Comparison of ENCODE assay signal across 32 mouse cellular contexts in the genomic region with DNA sequence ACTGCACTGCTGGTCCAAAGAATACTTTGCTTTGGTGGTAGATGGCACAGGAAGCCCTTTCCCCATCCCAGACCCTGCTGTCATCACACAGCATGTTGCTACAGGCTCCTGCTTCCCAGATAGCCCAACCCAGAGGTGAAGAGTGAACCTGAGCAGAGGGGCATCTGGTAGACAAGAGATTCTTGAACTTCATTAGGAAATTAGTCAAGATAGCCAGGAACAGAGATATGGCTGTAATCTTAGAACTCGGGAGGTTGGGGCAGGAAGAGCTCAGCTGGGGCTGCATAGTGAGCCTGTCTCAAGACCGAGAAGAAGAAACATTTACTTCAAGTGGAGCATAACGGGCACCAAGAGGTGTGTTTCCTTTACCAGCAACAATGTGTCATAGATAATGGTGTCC. TPM values are rescaled to one million over a fixed set of nuclear protein-coding genes. Genes with fewer than 3 reads are reported as not detected.
DNase-seq lines count a peak whose midpoint lies in the region; ATAC-seq and TF ChIP-seq lines count a peak whose summit lies in the region.
"Had no signal": no experiment of that assay in that cellular context is flagged by ENCODE, and none has a peak within 500 bp of the region (broad histone marks: within the 10 kb centered on the region; RNA-seq: fewer than 3 reads in every experiment).

No protein-coding gene starts in this region.

- no peak overlapping the region for H3K4me3 ChIP-seq in heart, embryonic 15.5 days
- no peak overlapping the region for H3K4me3 ChIP-seq in bone marrow, adult 2 months (replicated peaks; ENCODE audit: control insufficient read depth, low read depth, low read length)
- H3K4me3 ChIP-seq in forebrain, embryonic 15.5 days, result no peak overlapping the region
- H3K4me3 ChIP-seq: embryonic facial prominence, embryonic 13.5 days; erythroblast, embryonic 14.5 days; forebrain, embryonic 13.5 days; limb, embryonic 15.5 days; midbrain, embryonic 15.5 days; neural tube, embryonic 13.5 days; stomach, embryonic 15.5 days had no signal

- H3K36me3 ChIP-seq in heart, embryonic 15.5 days, result no peaks in the 10 kb centered on the region
- H3K36me3 ChIP-seq in forebrain, embryonic 15.5 days, result no peaks in the 10 kb centered on the region
- H3K36me3 ChIP-seq: embryonic facial prominence, embryonic 13.5 days; G1E; limb, embryonic 15.5 days; midbrain, embryonic 15.5 days; neural tube, embryonic 13.5 days; stomach, embryonic 15.5 days had no signal

- no peaks in the 10 kb centered on the region for H3K27me3 ChIP-seq in heart, embryonic 15.5 days
- H3K27me3 ChIP-seq in forebrain, embryonic 15.5 days, result no peaks in the 10 kb centered on the region
- H3K27me3 ChIP-seq: CH12.LX; embryonic facial prominence, embryonic 13.5 days; forebrain, embryonic 13.5 days; limb, embryonic 15.5 days; midbrain, embryonic 15.5 days; neural tube, embryonic 13.5 days; stomach, embryonic 15.5 days had no signal

- no peak for TF ChIP-seq POLR2A in bone marrow, adult 2 months (IDR thresholded peaks at IDR 0.05; ENCODE audit: borderline replicate concordance, control insufficient read depth, low read depth, low read length)

- WGBS in heart, embryonic 15.5 days, result 29% methylated on average over 3 of the region's 3 CpGs
- WGBS in bone marrow, adult 2 months, result 2% methylated on average over 3 of the region's 3 CpGs
- 83% methylated on average over 3 of the region's 3 CpGs for WGBS in forebrain, embryonic 15.5 days

- H3K4me2 ChIP-seq in heart, embryonic 15.5 days, result no peak overlapping the region
- H3K4me2 ChIP-seq in forebrain, embryonic 15.5 days (replicated peaks), result no peak overlapping the region
- H3K4me2 ChIP-seq: embryonic facial prominence, embryonic 13.5 days; forebrain, embryonic 13.5 days; hindbrain, embryonic 14.5 days; limb, embryonic 15.5 days; midbrain, embryonic 15.5 days; neural tube, embryonic 13.5 days; stomach, embryonic 15.5 days had no signal

- no peaks in the 10 kb centered on the region for H3K9me3 ChIP-seq in heart, embryonic 15.5 days (replicated peaks)
- H3K9me3 ChIP-seq in forebrain, embryonic 15.5 days, result no peaks in the 10 kb centered on the region
- H3K9me3 ChIP-seq: embryonic facial prominence, embryonic 13.5 days; forebrain, embryonic 13.5 days; G1E; limb, embryonic 15.5 days; midbrain, embryonic 15.5 days; neural tube, embryonic 13.5 days; stomach, embryonic 15.5 days had no signal

- no peak overlapping the region for H3K9ac ChIP-seq in heart, embryonic 15.5 days
- no peak overlapping the region for H3K9ac ChIP-seq in forebrain, embryonic 15.5 days (replicated peaks)
- H3K9ac ChIP-seq: embryonic facial prominence, embryonic 13.5 days; forebrain, embryonic 13.5 days; hindbrain, embryonic 14.5 days; limb, embryonic 15.5 days; midbrain, embryonic 15.5 days; neural tube, embryonic 13.5 days; stomach, embryonic 15.5 days had no signal

- intact Hi-C loops in heart, postnatal 36 days (cut with DNase I), result no loop called here

- H3K27ac ChIP-seq in heart, embryonic 15.5 days, result peak overlapping the region; percentile 27; the same call in 1 of the 2 replicates
- H3K27ac ChIP-seq in bone marrow, adult 2 months (ENCODE audit: control insufficient read depth, insufficient read depth, low read depth, low read length, poor library complexity), result peak overlapping the region; percentile 64
- no peak overlapping the region for H3K27ac ChIP-seq in forebrain, embryonic 15.5 days (replicated peaks)
- H3K27ac ChIP-seq: embryonic facial prominence, embryonic 13.5 days; forebrain, embryonic 13.5 days; hindbrain, embryonic 14.5 days; kidney, postnatal 0 days; limb, embryonic 15.5 days; midbrain, embryonic 15.5 days; neural tube, embryonic 13.5 days; stomach, embryonic 15.5 days had no signal

- H3K4me1 ChIP-seq in heart, embryonic 15.5 days (replicated peaks), result peaks cover 29% of the 10 kb centered on the region
- peaks cover 16% of the 10 kb centered on the region for H3K4me1 ChIP-seq in bone marrow, adult 2 months (ENCODE audit: control insufficient read depth, insufficient read depth, low read length)
- H3K4me1 ChIP-seq in forebrain, embryonic 15.5 days, result peaks cover 7% of the 10 kb centered on the region; the same call in 1 of the 2 replicates
- H3K4me1 ChIP-seq: embryonic facial prominence, embryonic 13.5 days; limb, embryonic 15.5 days; midbrain, embryonic 15.5 days had no signal

- peak; percentile 33 for ATAC-seq in heart, embryonic 15.5 days (replicated peaks; ENCODE audit: insufficient number of reproducible peaks, insufficient read depth, low FRiP score, low read depth)
- peak; percentile 8; the same call in 1 of the 2 replicates for ATAC-seq in megakaryocyte, adult 5-6 weeks (ENCODE audit: poor library complexity, severe bottlenecking)
- ATAC-seq in forebrain, embryonic 15.5 days (replicated peaks), result no peak
- ATAC-seq: activated CD4-positive, CD25-positive, alpha-beta regulatory T cell, adult 4 months; forebrain, embryonic 13.5 days; lung, postnatal 0 days; midbrain, embryonic 15.5 days had no signal

- no peak for DNase-seq in heart, postnatal 36 days
- peak; percentile 45 for DNase-seq in induced T-regulatory cell, adult 2 months (ENCODE audit: low read depth)
- DNase-seq in cerebellum, adult 11-12 months, result no peak
- no peak for DNase-seq in MN1 (ENCODE audit: low spot score)
- DNase-seq: adrenal gland, adult 8-10 months; cerebellum, adult 2 months; cerebellum, postnatal 25 days; heart, postnatal 14 days; kidney, adult 2 months; layer of hippocampus, adult 9-11 months; left cerebral cortex, postnatal 4 days; retina, postnatal 1 day; right cerebral cortex, postnatal 25 days; thymus, adult 18-20 months; thymus, postnatal 4 days had no signal

- no peak for TF ChIP-seq CTCF in bone marrow, adult 2 months (IDR thresholded peaks at IDR 0.05; ENCODE audit: control insufficient read depth, insufficient read depth, low read length)

RNA-seq across cellular contexts. Expression of a gene that starts 16.3 kb away (rescaled TPM):
- 728 and 777 TPM in 2 replicates for polyA plus RNA-seq in heart, embryonic 15.5 days (2015; fragmentation: Nextera tagmentation; extraction: Ambion mirVana)
- total RNA-seq in heart, postnatal 36 days (2021), result 100 to 1,000 TPM; 753 to 767 TPM
- 138 and 235 TPM in 2 replicates for polyA plus RNA-seq in bone marrow, adult 2 months (2011; ENCODE audit: insufficient read depth, insufficient read length, low replicate concordance, missing spikeins)
- 2,082 and 2,200 TPM in 2 replicates for total RNA-seq in megakaryocyte, adult 5-6 weeks (2015)
- total RNA-seq in megakaryocyte, adult 5-6 weeks (2017), result 1,839 and 1,925 TPM in 2 replicates
- polyA plus RNA-seq in forebrain, embryonic 15.5 days (2015; fragmentation: Nextera tagmentation; extraction: Ambion mirVana), result 640 and 665 TPM in 2 replicates
